Mouse (Mus musculus): ENCODE measurements at regions not wholly inside any gene's neighbourhood (a gene's known extent, or its start where the extent isn't known, plus 50 kb on each side); places are given as distances from the start of the nearest gene placed in this dataset.
A peak's percentile ranks its signal among the peaks of the same experiment; 100 is the strongest.

GRCm38 (mm10) chr10:92538433-92538832 lies 183.8 kb downstream of the Nedd1 start:
- Histone ChIP-seq H3K9me3 (ENCODE audit: control insufficient read depth, low read length) (no peaks in the 10 kb centered on the region), H3K4me2 (ENCODE audit: low read depth) (no peak overlapping the region), H3K4me3 (ENCODE audit: low read depth, low read length) (no peak overlapping the region), H3K4me1 (ENCODE audit: control insufficient read depth, insufficient read depth, low read length) (no peaks in the 10 kb centered on the region), H3K27ac (ENCODE audit: low read depth, low read length) (no peak overlapping the region), H3K27me3 (ENCODE audit: control insufficient read depth, insufficient read depth, low read length) (no peaks in the 10 kb centered on the region), H3K9ac (ENCODE audit: low read length) (no peak overlapping the region), H3K36me3 (ENCODE audit: control insufficient read depth, insufficient read depth, low read length) (no peaks in the 10 kb centered on the region)
- DNase-seq (ENCODE audit: low spot score) (no peak), ATAC-seq (ENCODE audit: insufficient read depth, low FRiP score, low TSS enrichment) (no peak)
- WGBS, result 80% methylated on average over 4 of the region's 4 CpGs

- no peaks in the 10 kb centered on the region for H3K4me1 ChIP-seq (ENCODE audit: control insufficient read depth, insufficient read depth, low read length)
- 85% methylated on average over 5 of the region's 5 CpGs for WGBS
- DNase-seq (ENCODE audit: low spot score) (peak; percentile 12), ATAC-seq (ENCODE audit: insufficient read depth, low FRiP score, low TSS enrichment) (no peak)
- H3K9me3 ChIP-seq (ENCODE audit: control insufficient read depth, low read length), result no peaks in the 10 kb centered on the region
- no peaks in the 10 kb centered on the region for H3K27me3 ChIP-seq (ENCODE audit: control insufficient read depth, insufficient read depth, low read length)
- H3K9ac ChIP-seq (ENCODE audit: low read length), result no peak overlapping the region
- no peak overlapping the region for H3K4me2 ChIP-seq (ENCODE audit: low read depth)
- H3K27ac ChIP-seq (ENCODE audit: low read depth, low read length), result no peak overlapping the region
- no peaks in the 10 kb centered on the region for H3K36me3 ChIP-seq (ENCODE audit: control insufficient read depth, insufficient read depth, low read length)
- no peak overlapping the region for H3K4me3 ChIP-seq (ENCODE audit: low read depth, low read length)
These were observed 205.3 kb downstream of the Nedd1 start for GRCm38 (mm10) chr10:92516886-92517285.

GRCm38 (mm10) chr10:92511769-92512168 lies 210.5 kb downstream of the Nedd1 start:
- Histone ChIP-seq H3K4me1 (ENCODE audit: control insufficient read depth, insufficient read depth, low read length) (no peaks in the 10 kb centered on the region), H3K4me2 (ENCODE audit: low read depth) (no peak overlapping the region), H3K36me3 (ENCODE audit: control insufficient read depth, insufficient read depth, low read length) (no peaks in the 10 kb centered on the region), H3K9ac (ENCODE audit: low read length) (no peak overlapping the region), H3K4me3 (ENCODE audit: low read depth, low read length) (no peak overlapping the region), H3K9me3 (ENCODE audit: control insufficient read depth, low read length) (no peaks in the 10 kb centered on the region), H3K27ac (ENCODE audit: low read depth, low read length) (no peak overlapping the region), H3K27me3 (ENCODE audit: control insufficient read depth, insufficient read depth, low read length) (no peaks in the 10 kb centered on the region)
- DNase-seq (ENCODE audit: low spot score), result no peak
- WGBS, result 73% methylated on average over 7 of the region's 7 CpGs
- ATAC-seq (ENCODE audit: insufficient read depth, low FRiP score, low TSS enrichment), result no peak

GRCm38 (mm10) chr10:92510677-92511076 lies 211.5 kb downstream of the Nedd1 start:
- ATAC-seq (ENCODE audit: insufficient read depth, low FRiP score, low TSS enrichment), result no peak
- no peaks in the 10 kb centered on the region for H3K36me3 ChIP-seq (ENCODE audit: control insufficient read depth, insufficient read depth, low read length)
- no peaks in the 10 kb centered on the region for H3K4me1 ChIP-seq (ENCODE audit: control insufficient read depth, insufficient read depth, low read length)
- H3K9me3 ChIP-seq (ENCODE audit: control insufficient read depth, low read length), result no peaks in the 10 kb centered on the region
- H3K4me2 ChIP-seq (ENCODE audit: low read depth), result no peak overlapping the region
- H3K27me3 ChIP-seq (ENCODE audit: control insufficient read depth, insufficient read depth, low read length), result no peaks in the 10 kb centered on the region
- no peak overlapping the region for H3K9ac ChIP-seq (ENCODE audit: low read length)
- whole genome bisulfite sequencing, result 83% methylated on average over 2 of the region's 2 CpGs
- no peak for DNase-seq (ENCODE audit: low spot score)
- no peak overlapping the region for H3K27ac ChIP-seq (ENCODE audit: low read depth, low read length)
- no peak overlapping the region for H3K4me3 ChIP-seq (ENCODE audit: low read depth, low read length)

- Histone ChIP-seq H3K27me3 (ENCODE audit: control insufficient read depth, insufficient read depth, low read length) (no peaks in the 10 kb centered on the region), H3K4me1 (ENCODE audit: control insufficient read depth, insufficient read depth, low read length) (no peaks in the 10 kb centered on the region), H3K4me3 (ENCODE audit: low read depth, low read length) (no peak overlapping the region), H3K4me2 (ENCODE audit: low read depth) (no peak overlapping the region), H3K9me3 (ENCODE audit: control insufficient read depth, low read length) (no peaks in the 10 kb centered on the region), H3K27ac (ENCODE audit: low read depth, low read length) (no peak overlapping the region), H3K36me3 (ENCODE audit: control insufficient read depth, insufficient read depth, low read length) (no peaks in the 10 kb centered on the region), H3K9ac (ENCODE audit: low read length) (no peak overlapping the region)
- 97% methylated on average over 1 of the region's 1 CpGs for WGBS
- ATAC-seq (ENCODE audit: insufficient read depth, low FRiP score, low TSS enrichment), result no peak
- DNase-seq (ENCODE audit: low spot score), result no peak
These were observed 217.9 kb downstream of the Nedd1 start for GRCm38 (mm10) chr10:92504271-92504670.

GRCm38 (mm10) chr10:92483592-92483991 lies 238.6 kb downstream of the Nedd1 start:
- H3K4me2 ChIP-seq (ENCODE audit: low read depth), result no peak overlapping the region
- no peak overlapping the region for H3K27ac ChIP-seq (ENCODE audit: low read depth, low read length)
- WGBS, result 79% methylated on average over 1 of the region's 1 CpGs
- no peak overlapping the region for H3K4me3 ChIP-seq (ENCODE audit: low read depth, low read length)
- DNase-seq (ENCODE audit: low spot score) (no peak), ATAC-seq (ENCODE audit: insufficient read depth, low FRiP score, low TSS enrichment) (no peak)
- H3K9ac ChIP-seq (ENCODE audit: low read length), result no peak overlapping the region
- no peaks in the 10 kb centered on the region for H3K27me3 ChIP-seq (ENCODE audit: control insufficient read depth, insufficient read depth, low read length)
- H3K36me3 ChIP-seq (ENCODE audit: control insufficient read depth, insufficient read depth, low read length), result no peaks in the 10 kb centered on the region
- no peaks in the 10 kb centered on the region for H3K9me3 ChIP-seq (ENCODE audit: control insufficient read depth, low read length)
- no peaks in the 10 kb centered on the region for H3K4me1 ChIP-seq (ENCODE audit: control insufficient read depth, insufficient read depth, low read length)

- Histone ChIP-seq H3K4me3 (ENCODE audit: low read depth, low read length) (no peak overlapping the region), H3K9ac (ENCODE audit: low read length) (no peak overlapping the region), H3K27ac (ENCODE audit: low read depth, low read length) (no peak overlapping the region), H3K27me3 (ENCODE audit: control insufficient read depth, insufficient read depth, low read length) (no peaks in the 10 kb centered on the region), H3K9me3 (ENCODE audit: control insufficient read depth, low read length) (no peaks in the 10 kb centered on the region), H3K4me2 (ENCODE audit: low read depth) (no peak overlapping the region), H3K36me3 (ENCODE audit: control insufficient read depth, insufficient read depth, low read length) (no peaks in the 10 kb centered on the region), H3K4me1 (ENCODE audit: control insufficient read depth, insufficient read depth, low read length) (0 out of 2 replicates have a peak, but pooled peaks cover 3% of the 10 kb centered on the region)
- 53% methylated on average over 3 of the region's 3 CpGs for WGBS
- no peak for ATAC-seq (ENCODE audit: insufficient read depth, low FRiP score, low TSS enrichment)
- DNase-seq (ENCODE audit: low spot score), result peak; percentile 10
These were observed 248.9 kb downstream of the Nedd1 start for GRCm38 (mm10) chr10:92473282-92473681.

- Histone ChIP-seq H3K4me1 (ENCODE audit: control insufficient read depth, insufficient read depth, low read length) (0 out of 2 replicates have a peak, but pooled peaks cover 3% of the 10 kb centered on the region), H3K27ac (ENCODE audit: low read depth, low read length) (no peak overlapping the region), H3K27me3 (ENCODE audit: control insufficient read depth, insufficient read depth, low read length) (no peaks in the 10 kb centered on the region), H3K9ac (ENCODE audit: low read length) (no peak overlapping the region), H3K4me2 (ENCODE audit: low read depth) (no peak overlapping the region), H3K4me3 (ENCODE audit: low read depth, low read length) (no peak overlapping the region), H3K36me3 (ENCODE audit: control insufficient read depth, insufficient read depth, low read length) (no peaks in the 10 kb centered on the region), H3K9me3 (ENCODE audit: control insufficient read depth, low read length) (no peaks in the 10 kb centered on the region)
- ATAC-seq (ENCODE audit: insufficient read depth, low FRiP score, low TSS enrichment), result no peak
- WGBS, result 92% methylated on average over 1 of the region's 1 CpGs
- DNase-seq (ENCODE audit: low spot score), result no peak
These were observed 251.1 kb downstream of the Nedd1 start for GRCm38 (mm10) chr10:92471111-92471510.

- no peak overlapping the region for H3K4me3 ChIP-seq (ENCODE audit: low read depth, low read length)
- H3K4me2 ChIP-seq (ENCODE audit: low read depth), result no peak overlapping the region
- DNase-seq (ENCODE audit: low spot score), result no peak
- H3K4me1 ChIP-seq (ENCODE audit: control insufficient read depth, insufficient read depth, low read length), result no peaks in the 10 kb centered on the region
- 89% methylated on average over 1 of the region's 1 CpGs for WGBS
- H3K27me3 ChIP-seq (ENCODE audit: control insufficient read depth, insufficient read depth, low read length), result no peaks in the 10 kb centered on the region
- no peaks in the 10 kb centered on the region for H3K9me3 ChIP-seq (ENCODE audit: control insufficient read depth, low read length)
- no peaks in the 10 kb centered on the region for H3K36me3 ChIP-seq (ENCODE audit: control insufficient read depth, insufficient read depth, low read length)
- no peak overlapping the region for H3K9ac ChIP-seq (ENCODE audit: low read length)
- no peak overlapping the region for H3K27ac ChIP-seq (ENCODE audit: low read depth, low read length)
- no peak for ATAC-seq (ENCODE audit: insufficient read depth, low FRiP score, low TSS enrichment)
These were observed 267.0 kb downstream of the Nedd1 start for GRCm38 (mm10) chr10:92455195-92455594.

All from neural tube, embryonic 11.5 days (tissue).